Mouse (Mus musculus) neural tube, embryonic 15.5 days (tissue): Measurements from ENCODE around the gene Gnb1. TPM values are rescaled to one million over a fixed set of nuclear protein-coding genes. Genes with fewer than 3 reads are reported as not detected.
"Not testable (repeated sequence)": the region's sequence is repeated elsewhere in the genome, so short reads cannot be mapped to it uniquely, and the experiment has no call there.

ENCODE experiments used
- ATAC-seq: fragments of 200-750 bp; cut with Nextera tagmentation; 2 replicates; pipeline ENCODE4 v1.8.0; 2017; ENCODE audit warnings: mild to moderate bottlenecking, moderate TSS enrichment, moderate library complexity; ENCODE audit not compliant: low FRiP score
- H3K27ac ChIP-seq: fragments of 300-500 bp; sonication (generic); replicated peaks from 2 replicates; pipeline ENCODE4 v1.5.1; 2015; ENCODE audit warnings: mild to moderate bottlenecking, inconsistent platforms
- H3K27me3 ChIP-seq: fragments of 300-500 bp; sonication (generic); replicated peaks from 2 replicates; pipeline ENCODE4 v1.6.1; 2015; ENCODE audit warnings: inconsistent platforms
- H3K36me3 ChIP-seq: fragments of 300-500 bp; sonication (generic); 2 replicates; pipeline ENCODE4 v1.6.1; 2015; ENCODE audit warnings: inconsistent platforms
- H3K4me1 ChIP-seq: fragments of 300-500 bp; sonication (generic); 2 replicates; pipeline ENCODE4 v1.6.1; 2015; ENCODE audit warnings: inconsistent platforms
- H3K4me2 ChIP-seq: fragments of 300-500 bp; sonication (generic); 2 replicates; pipeline ENCODE4 v1.6.1; 2015; ENCODE audit warnings: inconsistent platforms, mild to moderate bottlenecking, moderate library complexity
- H3K4me3 ChIP-seq: fragments of 300-500 bp; sonication (generic); replicated peaks from 2 replicates; pipeline ENCODE4 v1.5.1; 2015; ENCODE audit warnings: mild to moderate bottlenecking, inconsistent platforms
- H3K9ac ChIP-seq: fragments of 300-500 bp; sonication (generic); replicated peaks from 2 replicates; pipeline ENCODE4 v1.6.1; 2015; ENCODE audit warnings: mild to moderate bottlenecking, inconsistent platforms
- H3K9me3 ChIP-seq: fragments of 300-500 bp; sonication (generic); replicated peaks from 2 replicates; pipeline ENCODE4 v1.6.1; 2016; ENCODE audit warnings: inconsistent platforms
- WGBS: fragments of 180-500 bp; shearing (Covaris S2); methylation state at CpG from one replicate; pipeline ENCODE4 v1.1.7; 2015; ENCODE audit warnings: mixed read lengths; 5-methylcytosine and 5-hydroxymethylcytosine counted together
- polyA plus RNA-seq: library from polyadenylated mRNA; unstranded; fragments of >200 nt; fragmentation: Nextera tagmentation; extraction: Ambion mirVana; gene quantifications from 2 replicates; pipeline ENCODE4 v1.2.1, GENCODE M21; 2015

Gene Gnb1
- polyA plus RNA-seq, 1 experiment from 2014 or later: 1,003 TPM

DNA sequence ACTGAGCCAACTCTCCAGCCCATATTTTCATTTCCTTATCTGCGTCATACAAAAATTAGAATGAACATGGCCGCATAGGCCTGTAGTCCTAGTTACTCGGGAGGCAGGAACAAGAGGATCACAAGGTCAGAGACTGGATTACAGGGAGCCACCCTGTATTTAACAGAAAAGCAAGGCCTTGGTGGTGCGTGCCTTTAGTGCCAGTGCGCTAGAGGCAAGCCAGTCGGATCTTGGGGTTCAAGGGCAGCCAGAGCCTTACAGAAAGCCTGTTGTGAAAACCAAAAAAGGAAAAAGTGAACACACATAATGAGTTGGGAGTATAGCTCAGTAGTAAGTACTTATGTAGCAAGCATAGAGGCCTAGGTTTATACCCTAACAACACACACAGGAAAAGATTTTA is 78.7 kb downstream of the Gnb1 start:
- no peak for ATAC-seq
- no peaks in the 10 kb centered on the region for H3K27me3 ChIP-seq
- no peak overlapping the region for H3K4me2 ChIP-seq
- no peak overlapping the region for H3K4me3 ChIP-seq
- 94% methylated on average over 6 of the region's 6 CpGs for WGBS
- peaks cover 19% of the 10 kb centered on the region for H3K4me1 ChIP-seq
- no peaks in the 10 kb centered on the region for H3K9me3 ChIP-seq
- no peaks in the 10 kb centered on the region for H3K36me3 ChIP-seq
- H3K9ac ChIP-seq: no peak overlapping the region
- no peak overlapping the region for H3K27ac ChIP-seq

DNA sequence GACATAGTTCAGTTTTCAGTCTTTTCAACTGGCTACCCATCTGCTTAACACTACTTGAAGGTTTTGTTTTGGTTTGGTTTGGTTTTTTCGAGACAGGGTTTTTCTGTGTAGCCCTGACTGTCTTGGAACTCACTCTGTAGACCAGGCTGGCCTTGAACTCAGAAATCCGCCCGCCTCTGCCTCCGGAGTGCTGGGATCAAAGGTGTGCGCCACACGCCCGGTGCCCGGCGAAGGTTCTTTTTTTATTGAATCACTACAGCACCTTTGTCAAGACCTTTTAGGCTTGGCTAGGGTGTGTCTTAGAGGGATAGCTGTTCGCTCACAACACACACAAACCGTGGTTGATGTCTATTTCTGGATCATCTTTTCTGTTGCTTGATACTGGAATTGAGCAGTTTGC is 79.2 kb downstream of the Gnb1 start:
- not testable (repeated sequence) for H3K36me3 ChIP-seq, H3K4me3 ChIP-seq, H3K9me3 ChIP-seq, H3K27me3 ChIP-seq, H3K9ac ChIP-seq, H3K27ac ChIP-seq, H3K4me2 ChIP-seq, ATAC-seq
- H3K4me1 ChIP-seq: peaks cover 14% of the 10 kb centered on the region
- 98% methylated on average over 11 of the region's 11 CpGs for WGBS

DNA sequence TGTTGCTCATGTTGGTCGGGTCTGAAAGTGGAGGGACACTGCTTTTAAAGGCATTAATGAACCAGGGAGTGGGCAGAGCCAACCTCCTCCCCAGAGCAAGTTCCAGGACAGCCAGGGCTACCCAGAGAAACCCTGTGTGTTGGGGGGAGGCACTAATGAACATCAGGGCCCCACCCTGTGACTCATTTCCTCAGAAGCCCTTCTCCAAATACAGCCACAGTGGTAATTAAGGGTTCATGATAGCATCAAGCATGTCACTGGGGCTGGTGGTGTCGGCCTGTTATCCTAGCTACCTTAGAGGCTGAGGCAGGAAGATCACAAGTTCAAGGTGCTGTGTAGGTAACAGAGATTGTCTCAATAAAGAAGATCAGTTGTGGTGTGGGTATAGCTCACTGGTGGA is 80.3 kb downstream of the Gnb1 start:
- 76% methylated on average over 2 of the region's 2 CpGs for WGBS
- Histone ChIP-seq H3K4me1 (peaks cover 4% of the 10 kb centered on the region), H3K27me3 (no peaks in the 10 kb centered on the region), H3K9me3 (no peaks in the 10 kb centered on the region), H3K4me2 (no peak overlapping the region), H3K27ac (no peak overlapping the region), H3K4me3 (no peak overlapping the region), H3K9ac (no peak overlapping the region), H3K36me3 (peaks cover 9% of the 10 kb centered on the region; the same call in 1 of the 2 replicates)
- no peak for ATAC-seq

DNA sequence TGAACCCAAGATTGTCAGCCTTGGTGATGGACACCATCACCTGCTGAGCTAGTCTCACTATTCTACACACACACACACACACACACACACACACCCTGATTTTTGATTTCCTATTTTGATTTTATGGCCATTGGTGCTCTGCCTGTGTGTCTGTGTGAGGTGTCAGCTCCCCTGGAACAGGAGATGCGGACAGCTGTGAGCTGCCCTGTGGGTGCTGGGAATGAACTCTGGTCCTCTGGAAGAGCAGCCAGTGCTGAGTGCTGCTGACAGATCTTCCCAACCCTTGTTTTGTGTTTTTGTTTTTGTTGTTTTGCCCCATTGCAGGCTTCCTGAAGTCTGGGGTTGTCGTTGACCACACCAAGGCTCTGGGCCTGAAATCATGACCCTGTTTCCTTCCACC is 82.0 kb downstream of the Gnb1 start:
- Histone ChIP-seq H3K9ac (no peak overlapping the region), H3K27me3 (no peaks in the 10 kb centered on the region), H3K4me3 (no peak overlapping the region), H3K36me3 (peaks cover 21% of the 10 kb centered on the region), H3K4me2 (no peak overlapping the region), H3K27ac (no peak overlapping the region), H3K9me3 (no peaks in the 10 kb centered on the region), H3K4me1 (peaks cover under 1% of the 10 kb centered on the region; the same call in 1 of the 2 replicates)
- WGBS: 93% methylated on average over 2 of the region's 2 CpGs
- no peak for ATAC-seq

DNA sequence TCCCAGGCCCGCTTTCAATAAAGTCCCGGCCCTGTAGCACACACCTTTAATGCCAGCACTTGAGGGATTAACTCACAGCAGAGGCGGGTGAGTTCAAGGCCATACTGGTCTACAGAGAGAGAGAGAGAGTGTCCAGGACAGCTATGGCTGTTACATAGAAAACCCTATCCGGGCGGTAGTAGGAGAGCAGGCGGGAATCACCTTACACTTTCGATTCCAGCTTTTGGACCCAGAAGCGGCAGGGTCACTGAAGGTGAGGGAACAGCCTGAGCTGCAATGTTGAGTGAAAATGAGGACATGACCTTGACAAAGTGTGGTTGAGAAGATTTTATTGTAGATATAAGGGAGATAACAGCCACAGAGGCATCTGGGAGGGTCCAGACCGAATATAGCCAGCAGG is 82.7 kb downstream of the Gnb1 start:
- ATAC-seq: no peak

DNA sequence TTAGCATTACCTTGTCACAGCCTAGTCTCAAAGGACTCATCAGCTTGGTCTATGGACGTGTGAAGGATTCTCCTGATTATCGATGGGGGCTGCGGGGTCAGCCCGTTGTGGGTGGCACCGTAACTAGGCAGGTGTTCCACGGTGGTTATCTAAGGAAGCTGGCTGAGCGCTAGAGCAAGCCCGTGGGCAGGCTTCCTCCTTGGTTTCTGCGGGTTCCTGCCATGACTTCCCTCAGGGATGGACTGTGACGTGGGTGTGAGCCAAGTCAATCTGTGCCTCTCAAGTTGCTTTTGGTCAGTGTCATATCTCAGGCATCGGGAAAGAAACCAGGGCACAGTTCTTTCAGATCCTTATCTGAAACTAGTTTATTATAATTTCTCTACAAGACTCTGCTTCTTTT is 83.8 kb downstream of the Gnb1 start:
- no peak for ATAC-seq
- no peak overlapping the region for H3K4me2 ChIP-seq

More for the DNA sequence above, 82.7 kb downstream of the Gnb1 start:
- H3K27ac ChIP-seq: no peak overlapping the region
- no peaks in the 10 kb centered on the region for H3K27me3 ChIP-seq
- no peaks in the 10 kb centered on the region for H3K4me1 ChIP-seq
- H3K9ac ChIP-seq: no peak overlapping the region
- no peak overlapping the region for H3K4me3 ChIP-seq
- no peaks in the 10 kb centered on the region for H3K9me3 ChIP-seq
- WGBS: 98% methylated on average over 9 of the region's 9 CpGs
- no peak overlapping the region for H3K4me2 ChIP-seq
- H3K36me3 ChIP-seq: peaks cover 28% of the 10 kb centered on the region

DNA sequence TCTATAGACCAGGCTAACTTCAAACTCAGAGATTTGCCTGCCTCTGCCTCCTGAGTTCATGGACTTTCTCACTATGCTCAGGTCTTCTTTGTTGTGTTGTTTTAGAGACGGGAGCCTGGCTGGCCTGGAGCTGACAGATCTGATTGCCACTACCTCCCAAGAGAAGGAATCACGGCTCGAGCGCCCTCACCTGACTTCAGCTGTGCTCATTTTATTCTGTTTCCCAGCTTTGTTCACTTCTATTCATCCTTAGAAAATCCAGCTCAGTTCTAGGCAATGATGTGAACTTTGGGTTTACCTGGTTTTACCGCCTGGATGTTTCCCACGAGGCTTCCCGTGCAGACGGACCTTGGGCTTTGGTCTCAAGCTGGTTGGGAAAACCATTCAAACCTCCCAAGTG is 84.4 kb downstream of the Gnb1 start:
- no peak for ATAC-seq
- peaks cover 35% of the 10 kb centered on the region for H3K36me3 ChIP-seq
- no peak overlapping the region for H3K4me3 ChIP-seq
- WGBS: 90% methylated on average over 8 of the region's 8 CpGs
- H3K27ac ChIP-seq: no peak overlapping the region
- no peaks in the 10 kb centered on the region for H3K4me1 ChIP-seq
- no peak overlapping the region for H3K4me2 ChIP-seq
- H3K27me3 ChIP-seq: no peaks in the 10 kb centered on the region
- H3K9me3 ChIP-seq: no peaks in the 10 kb centered on the region
- H3K9ac ChIP-seq: no peak overlapping the region

More for the DNA sequence above, 83.8 kb downstream of the Gnb1 start:
- H3K4me1 ChIP-seq: no peaks in the 10 kb centered on the region
- H3K9ac ChIP-seq: no peak overlapping the region
- no peaks in the 10 kb centered on the region for H3K9me3 ChIP-seq
- 88% methylated on average over 11 of the region's 11 CpGs for WGBS
- H3K27ac ChIP-seq: no peak overlapping the region
- peaks cover 35% of the 10 kb centered on the region for H3K36me3 ChIP-seq
- H3K27me3 ChIP-seq: no peaks in the 10 kb centered on the region
- H3K4me3 ChIP-seq: no peak overlapping the region

DNA sequence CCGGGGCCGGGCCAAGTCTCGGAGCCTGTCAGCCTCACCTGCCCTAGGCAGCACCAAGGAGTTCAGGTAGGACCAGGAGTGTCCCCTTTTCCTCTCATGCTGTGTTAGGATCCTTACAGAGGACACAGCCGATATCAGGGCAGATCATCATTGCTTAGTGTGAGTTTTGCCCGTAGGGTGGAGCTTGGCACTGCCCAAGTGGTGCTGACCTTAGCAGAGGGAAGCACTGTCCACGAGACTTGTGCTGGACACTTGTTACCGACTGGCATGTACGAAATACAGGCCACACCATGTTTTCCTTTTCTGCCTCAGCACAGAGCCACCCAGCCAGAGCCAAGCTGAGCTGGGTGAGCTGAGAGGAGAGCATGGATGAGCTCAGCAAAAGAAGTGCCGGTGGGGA is 86.0 kb downstream of the Gnb1 start:
- Histone ChIP-seq H3K9me3 (no peaks in the 10 kb centered on the region), H3K27me3 (no peaks in the 10 kb centered on the region), H3K4me3 (no peak overlapping the region), H3K36me3 (peaks cover 35% of the 10 kb centered on the region), H3K9ac (no peak overlapping the region), H3K27ac (no peak overlapping the region), H3K4me1 (no peaks in the 10 kb centered on the region), H3K4me2 (no peak overlapping the region)
- ATAC-seq: no peak
- WGBS: 99% methylated on average over 9 of the region's 9 CpGs

DNA sequence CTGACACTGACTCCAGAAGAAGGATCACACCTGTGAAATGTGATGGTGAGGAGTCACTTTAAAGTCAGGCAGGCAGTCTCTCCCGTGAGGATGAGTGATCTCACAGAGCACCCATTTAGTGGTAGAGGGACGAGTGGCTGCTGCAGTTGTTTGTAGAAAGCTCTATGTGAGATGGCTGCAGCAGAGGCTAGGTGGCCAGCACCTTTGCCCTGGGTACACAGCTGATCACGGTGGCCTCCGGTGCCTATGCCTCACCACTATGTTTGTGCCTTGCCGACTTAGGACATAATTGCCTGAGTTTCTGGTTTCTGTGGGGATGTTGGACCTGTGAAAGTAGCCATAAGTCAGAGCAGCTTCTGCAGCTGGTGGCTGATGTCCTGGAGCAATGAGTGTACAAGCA is 86.6 kb downstream of the Gnb1 start:
- no peak overlapping the region for H3K9ac ChIP-seq
- no peak for ATAC-seq
- H3K4me3 ChIP-seq: no peak overlapping the region
- H3K9me3 ChIP-seq: no peaks in the 10 kb centered on the region
- WGBS: 82% methylated on average over 5 of the region's 5 CpGs
- no peak overlapping the region for H3K27ac ChIP-seq
- H3K4me2 ChIP-seq: no peak overlapping the region
- no peaks in the 10 kb centered on the region for H3K4me1 ChIP-seq
- peaks cover 41% of the 10 kb centered on the region for H3K36me3 ChIP-seq
- H3K27me3 ChIP-seq: no peaks in the 10 kb centered on the region

DNA sequence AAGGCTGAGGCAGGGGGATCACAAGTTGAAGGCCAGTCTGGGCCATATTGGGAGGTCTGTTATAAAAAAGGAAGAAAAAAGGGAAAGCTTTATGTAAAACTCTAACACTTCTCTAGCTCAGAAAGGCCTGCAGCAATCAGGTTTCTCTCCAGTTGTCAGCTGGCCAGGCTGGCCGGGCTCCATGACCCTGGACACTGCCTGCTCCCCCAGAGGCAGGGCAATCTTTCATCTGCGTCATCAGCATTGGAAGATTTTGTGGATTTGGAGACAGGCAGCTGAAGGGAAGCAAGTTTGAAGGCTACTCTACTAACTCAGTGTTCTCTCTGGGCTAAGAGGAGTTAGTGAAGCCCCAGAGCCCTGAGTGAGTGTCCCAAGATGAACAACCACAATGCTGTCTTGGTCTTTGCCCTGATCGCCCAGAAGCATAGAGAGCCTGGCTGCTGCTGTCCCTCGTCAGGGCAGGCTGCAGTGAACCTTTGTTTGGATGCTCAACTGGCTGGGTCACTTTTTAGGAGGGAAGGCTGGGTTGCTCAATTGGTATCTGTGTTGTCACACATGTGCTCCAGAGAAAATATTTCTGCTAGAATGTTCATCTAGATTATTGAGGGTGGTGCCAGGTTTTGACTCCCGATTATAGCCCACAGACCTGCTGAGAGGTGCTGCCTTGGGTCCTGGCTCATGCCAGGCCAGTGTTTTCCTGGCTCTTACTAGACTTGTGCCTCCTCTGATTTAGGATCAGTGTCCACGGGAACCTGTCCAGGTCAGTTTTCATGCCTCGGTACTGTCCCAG is 87.4 kb downstream of the Gnb1 start:
- H3K9me3 ChIP-seq: no peaks in the 10 kb centered on the region
- H3K27me3 ChIP-seq: no peaks in the 10 kb centered on the region
- no peak for ATAC-seq
- H3K27ac ChIP-seq: no peak overlapping the region
- no peaks in the 10 kb centered on the region for H3K4me1 ChIP-seq
- H3K4me3 ChIP-seq: no peak overlapping the region
- no peak overlapping the region for H3K9ac ChIP-seq
- WGBS: 91% methylated on average over 7 of the region's 7 CpGs
- H3K36me3 ChIP-seq: peaks cover 47% of the 10 kb centered on the region
- H3K4me2 ChIP-seq: no peak overlapping the region

DNA sequence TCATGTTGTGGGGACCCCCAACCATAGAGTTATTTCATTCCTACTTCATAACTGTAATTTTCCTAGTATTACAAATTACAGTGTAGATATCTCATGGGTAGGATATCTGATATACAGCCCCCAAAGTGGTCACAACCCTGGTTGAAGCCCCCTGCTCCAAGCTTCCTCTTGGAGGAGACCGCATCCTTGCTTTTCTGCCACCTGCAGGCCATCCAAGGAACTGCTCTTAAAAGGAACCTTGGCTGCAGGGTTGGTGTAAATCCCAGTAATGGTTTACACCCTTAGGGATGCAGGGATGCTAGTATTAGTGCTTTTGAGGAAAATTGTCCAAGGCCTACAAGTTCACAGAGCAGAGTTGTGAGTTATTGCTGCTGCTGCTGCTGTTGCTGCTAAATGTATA is 89.3 kb downstream of the Gnb1 start:
- WGBS: 39% methylated on average over 1 of the region's 1 CpGs
- Histone ChIP-seq H3K4me3 (no peak overlapping the region), H3K4me2 (no peak overlapping the region), H3K36me3 (peaks cover 65% of the 10 kb centered on the region), H3K27ac (no peak overlapping the region), H3K4me1 (no peaks in the 10 kb centered on the region), H3K9me3 (no peaks in the 10 kb centered on the region), H3K27me3 (no peaks in the 10 kb centered on the region), H3K9ac (no peak overlapping the region)
- no peak for ATAC-seq

DNA sequence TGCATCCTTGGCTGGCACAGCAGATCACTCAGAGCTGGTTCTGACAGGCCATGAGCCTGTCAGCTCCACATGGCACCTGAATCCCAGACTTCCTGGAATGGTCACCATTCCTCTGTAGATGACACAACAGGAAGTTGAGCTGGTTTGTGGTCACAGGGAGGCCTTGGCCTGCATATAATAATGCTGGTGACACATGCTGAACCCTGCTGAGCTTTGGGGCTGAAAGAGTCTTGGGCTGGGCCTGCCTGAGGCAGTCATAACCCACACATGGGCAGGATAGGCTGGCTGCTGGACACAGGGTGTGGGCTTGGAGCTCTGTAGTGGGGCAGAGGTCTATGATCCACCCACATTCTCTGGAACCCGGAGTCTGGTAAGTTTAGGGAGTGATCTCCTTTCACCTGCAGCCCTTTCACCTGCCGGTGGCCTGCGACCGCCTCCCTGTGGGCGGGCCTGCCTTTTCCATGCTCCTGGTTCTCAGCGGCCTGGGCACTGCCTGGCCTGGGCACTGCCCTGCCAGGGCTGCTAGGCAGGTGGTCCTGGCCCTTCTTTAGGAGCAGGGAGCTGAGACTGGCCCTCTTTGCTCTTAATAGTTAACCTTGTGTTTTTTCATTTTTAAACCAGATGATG is 91.2 kb downstream of the Gnb1 start:
- Histone ChIP-seq H3K27ac (no peak overlapping the region), H3K9me3 (no peaks in the 10 kb centered on the region), H3K27me3 (no peaks in the 10 kb centered on the region), H3K4me3 (no peak overlapping the region), H3K36me3 (peaks cover 72% of the 10 kb centered on the region), H3K4me1 (no peaks in the 10 kb centered on the region), H3K4me2 (no peak overlapping the region), H3K9ac (no peak overlapping the region)
- WGBS: 93% methylated on average over 6 of the region's 6 CpGs
- ATAC-seq: no peak
